Mouse (Mus musculus) heart, adult 2 months (tissue): Measurements from ENCODE around the gene Sipa1l2.

Experiments used
- CTCF ChIP-seq: fragments of 200-600 bp; IDR thresholded peaks from 2 replicates; pipeline ENCODE4 v1.8.1; 2022; ENCODE audit warnings: antibody characterized with exemption, mild to moderate bottlenecking, moderate library complexity
- EP300 ChIP-seq: fragments of 200-500 bp; IDR thresholded peaks from 2 replicates; pipeline ENCODE4 v1.6.1; 2011; ENCODE audit warnings: low read depth, low read length, control low read depth; ENCODE audit not compliant: insufficient read depth
- POLR2A ChIP-seq: fragments of 200-500 bp; IDR thresholded peaks from 2 replicates; pipeline ENCODE4 v1.6.1; 2011; ENCODE audit warnings: mild to moderate bottlenecking, low read depth, low read length, control low read depth; ENCODE audit not compliant: insufficient read depth

DNA sequence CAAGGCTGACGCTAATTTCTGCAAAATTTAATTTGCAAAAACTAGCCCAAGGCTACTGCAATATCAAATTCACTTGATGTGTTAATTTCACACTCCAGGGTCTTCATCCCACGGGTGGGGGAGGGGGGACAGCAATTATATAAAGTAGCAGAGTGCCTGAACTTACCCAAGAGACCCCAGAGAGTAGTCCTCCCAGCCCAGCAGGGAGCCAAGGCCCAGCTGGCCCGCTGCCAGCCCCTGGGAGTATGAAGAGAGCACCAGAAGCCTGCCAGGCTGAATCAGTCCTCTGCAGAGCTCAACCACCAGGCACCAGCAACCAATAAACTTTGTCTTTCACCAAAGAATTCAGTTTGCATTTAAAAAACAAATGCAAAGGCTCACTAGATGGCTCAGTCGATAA, 59.8 kb downstream of the Sipa1l2 start:
- TF ChIP-seq CTCF (no peak), POLR2A (no peak), EP300 (no peak)
